Mouse (Mus musculus): ENCODE measurements around the gene Prr7.

The Prr7 gene

DNA sequence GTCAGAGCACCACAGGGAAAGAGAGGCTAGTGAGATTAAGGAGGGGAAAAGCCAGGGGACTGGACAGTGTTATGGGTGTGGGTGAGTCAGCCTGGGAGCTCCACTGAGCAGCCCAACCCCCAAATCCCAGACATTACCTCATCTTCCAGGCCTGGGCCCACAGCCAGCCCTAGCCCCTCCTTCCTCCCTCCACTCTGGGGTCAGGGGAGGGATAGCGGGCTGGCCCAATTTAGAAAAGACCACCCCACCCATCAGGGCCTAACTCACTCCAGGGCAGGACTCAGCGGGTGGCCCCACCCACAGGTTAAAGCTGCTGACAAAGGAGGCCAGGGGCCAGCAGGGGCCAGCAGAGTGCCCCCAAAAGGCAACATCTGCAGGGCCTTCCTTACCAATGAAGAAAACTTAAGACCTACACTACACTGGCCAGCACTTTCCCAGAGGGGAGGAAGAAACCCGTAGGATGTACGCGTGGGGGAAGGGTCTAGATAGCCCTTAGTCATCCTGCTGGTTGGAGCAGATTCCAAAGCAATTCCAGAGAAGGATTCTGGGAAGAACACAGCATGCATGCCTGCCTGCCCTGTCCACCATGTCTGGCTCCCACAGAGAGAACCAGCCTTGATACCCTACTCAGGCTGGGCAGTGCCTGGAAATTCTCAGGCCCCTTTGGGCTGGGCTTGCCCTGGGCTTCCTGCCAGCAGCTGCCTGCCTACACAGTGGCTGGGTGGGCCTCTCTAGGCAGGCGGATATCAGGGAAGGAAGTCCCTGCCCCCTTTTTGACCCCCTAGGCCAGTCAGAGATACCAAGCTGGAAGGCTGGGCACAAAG is 46.8 kb downstream of the Prr7 start:
- no peak for DNase-seq

DNA sequence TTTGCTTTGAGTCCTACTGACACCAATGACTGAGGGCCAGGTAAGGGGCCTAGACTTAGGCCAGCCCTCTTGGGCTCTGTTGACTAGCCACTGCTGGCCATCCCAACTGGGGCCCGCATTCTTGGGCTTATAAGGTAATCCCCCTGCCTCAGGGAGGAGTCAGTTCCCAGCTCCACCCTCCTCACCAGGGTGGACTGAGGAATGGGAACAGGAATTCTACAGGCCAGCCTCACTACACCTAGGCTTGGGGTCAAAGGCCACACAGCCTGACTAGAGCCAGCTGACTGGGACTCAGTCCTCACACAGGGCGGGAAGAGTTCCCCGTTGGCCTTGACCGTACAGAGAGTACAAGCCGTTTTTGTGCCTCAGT is 47.4 kb downstream of the Prr7 start:
- no peak for DNase-seq

DNA sequence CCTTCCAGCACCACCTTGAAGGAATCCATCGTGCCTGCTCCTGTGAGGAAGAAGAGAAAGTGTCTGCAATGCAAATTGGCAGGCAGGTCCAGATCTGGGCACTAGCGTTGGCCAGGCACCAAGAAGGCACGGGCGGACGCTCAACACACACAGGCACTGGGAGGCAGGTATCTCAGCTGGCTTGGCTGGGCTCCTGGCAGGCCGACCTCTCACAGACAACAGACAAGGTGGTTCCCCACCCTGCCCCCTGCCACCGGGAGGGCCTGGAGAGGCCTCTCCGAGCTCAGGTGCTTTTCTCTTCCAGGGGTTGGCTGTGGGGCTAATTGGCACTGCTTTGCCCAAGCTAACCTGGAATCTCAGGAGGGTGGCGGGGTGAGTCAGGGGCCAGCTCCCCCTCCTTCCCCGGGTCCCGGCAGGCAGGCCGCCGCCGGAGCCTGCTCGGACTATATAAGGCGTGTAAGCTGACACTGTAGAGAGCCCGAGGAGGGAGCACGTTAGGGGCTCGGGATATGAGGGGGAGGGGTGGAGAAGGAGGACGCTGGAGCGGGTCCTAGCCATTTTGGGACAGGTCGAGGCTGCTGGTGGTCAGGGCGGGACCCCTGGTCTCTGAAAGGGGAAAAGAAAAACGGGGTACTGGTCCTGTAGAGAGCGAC is 48.4 kb downstream of the Prr7 start:
- DNase-seq = no peak

DNA sequence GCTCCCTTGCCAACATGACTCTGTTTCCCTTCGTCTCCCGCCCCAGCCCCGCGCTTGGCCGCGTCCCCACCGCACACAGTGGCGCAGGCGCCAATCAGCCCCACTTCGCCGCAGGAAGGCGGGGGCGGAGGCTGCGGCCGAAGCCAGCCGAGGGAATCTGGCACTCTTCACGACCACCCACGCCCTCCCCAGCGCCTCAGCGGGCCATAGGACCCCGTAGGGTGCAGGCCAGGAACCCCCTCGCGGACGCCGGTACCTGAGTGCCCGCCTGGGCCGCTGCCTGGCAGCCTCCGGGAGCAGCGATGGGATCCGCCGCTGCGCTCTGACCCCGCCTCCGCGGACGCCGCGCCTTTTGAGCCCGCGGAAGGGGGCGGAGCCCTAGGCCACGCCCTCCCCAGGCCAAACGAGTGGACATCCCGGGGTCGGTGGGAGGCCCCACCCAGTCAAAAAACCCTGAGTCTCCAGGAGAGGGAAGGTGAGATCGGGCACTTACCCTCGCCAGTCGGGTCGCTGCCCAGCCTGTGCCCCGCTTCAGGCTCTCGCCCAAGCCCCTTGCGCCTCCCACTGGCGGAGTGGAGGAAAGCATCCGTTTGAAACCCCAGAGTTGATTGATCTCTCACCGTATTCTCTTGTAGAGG is 49.2 kb downstream of the Prr7 start, which contains the start of gene Pdlim7:
Pdlim7 (minus strand) TSS at position 566 of the 638 bp plus-strand sequence.
- DNase-seq = peak; percentile 86

DNA sequence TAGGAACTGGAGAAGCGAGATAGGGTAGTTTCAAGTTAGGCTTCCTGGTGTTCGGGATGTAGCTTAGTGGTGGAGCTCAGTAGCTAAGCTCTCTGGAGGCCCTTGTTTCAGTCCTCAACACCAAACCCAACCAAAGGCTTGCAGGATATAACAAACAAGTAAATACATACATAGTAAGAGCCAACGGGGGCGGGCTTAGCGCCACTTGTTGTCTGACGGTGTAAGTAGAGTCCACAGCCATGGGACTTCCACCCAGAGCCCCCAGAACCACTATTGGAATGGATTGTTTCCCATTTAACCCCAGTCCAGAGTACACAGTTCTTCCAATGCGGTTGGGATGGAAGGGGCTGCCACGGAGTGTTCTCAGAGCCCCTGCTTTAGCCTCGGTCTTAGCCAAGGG is 49.8 kb downstream of the Prr7 start:
- no peak for DNase-seq

DNA sequence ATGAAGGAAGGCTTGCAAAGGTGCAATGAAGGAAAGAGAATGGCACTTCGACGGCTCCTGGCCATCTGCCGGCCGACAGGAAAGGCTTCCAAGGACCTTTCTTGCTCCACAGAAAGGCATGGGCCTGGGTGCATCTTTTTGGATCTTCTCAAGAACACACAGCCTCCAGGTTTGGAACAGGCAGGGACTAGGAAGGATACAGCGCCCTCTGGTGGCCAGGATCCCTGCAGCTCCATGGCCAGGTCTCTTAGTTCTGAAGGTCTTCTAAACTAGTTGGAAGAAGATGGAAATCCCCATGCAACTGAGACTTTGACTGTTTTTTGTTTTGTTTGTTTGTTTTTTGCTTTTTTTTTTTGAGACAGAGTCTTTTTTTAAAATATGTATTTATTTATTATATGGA is 52.9 kb downstream of the Prr7 start:
- peak; percentile 86 for DNase-seq

DNA sequence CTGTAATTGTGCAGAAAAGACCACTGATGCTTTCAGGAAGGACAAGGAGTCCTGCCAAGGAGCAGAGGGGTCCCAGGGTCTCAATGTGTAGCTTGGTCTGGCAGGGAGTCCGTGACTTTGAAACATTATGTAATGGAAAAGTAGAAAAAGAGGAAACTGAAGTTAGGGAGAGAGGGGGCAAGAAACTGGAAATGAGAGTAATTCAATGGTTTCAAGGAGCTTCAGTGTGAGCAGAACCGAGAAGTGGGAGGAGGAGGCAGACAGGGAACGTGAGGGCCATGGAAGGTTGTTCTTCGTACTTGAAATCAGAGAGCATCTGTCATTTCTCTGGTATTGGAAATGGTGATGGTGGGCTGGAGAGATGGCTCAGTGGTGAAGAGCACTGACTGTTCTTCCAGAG is 55.5 kb downstream of the Prr7 start:
- DNase-seq = no peak

DNA sequence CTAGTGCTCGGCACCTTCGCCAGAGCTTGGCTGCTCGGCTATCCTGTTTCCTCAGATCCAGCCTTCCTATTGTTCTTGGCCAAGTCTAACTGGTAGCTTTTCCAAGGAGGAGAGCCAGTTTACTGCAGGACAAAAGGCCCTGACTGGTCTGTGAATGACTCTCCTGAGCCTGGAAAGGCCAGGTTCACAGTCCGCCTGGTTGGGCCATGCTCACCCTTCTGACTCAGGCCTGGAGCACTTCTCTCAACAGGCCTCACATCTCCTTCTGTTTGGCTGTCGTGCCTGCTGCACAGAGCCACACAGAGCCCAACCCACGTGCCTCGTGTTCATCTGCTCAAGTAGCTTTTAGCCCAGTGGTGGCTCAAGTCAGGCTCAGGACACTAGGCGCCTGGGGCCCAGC is 58.7 kb downstream of the Prr7 start:
- no peak for DNase-seq

All from right cerebral cortex, adult 18-20 months (tissue).